Mouse (Mus musculus) limb, embryonic 10.5 days (tissue): ENCODE measurements at regions not wholly inside any gene's neighbourhood (a gene's known extent, or its start where the extent isn't known, plus 50 kb on each side); places are given as distances from the start of the nearest gene placed in this dataset.

ENCODE experiments used
- DNase-seq: peaks from one replicate; pipeline ENCODE4 v3.0.0-alpha.2; 2017; ENCODE audit warnings: low spot score
- H3K27ac ChIP-seq: fragments of 300-500 bp; sonication (generic); 2 replicates; pipeline ENCODE4 v1.5.1; 2016; ENCODE audit warnings: mild to moderate bottlenecking
- H3K27me3 ChIP-seq: fragments of 300-500 bp; sonication (generic); 2 replicates; pipeline ENCODE4 v1.6.1; 2016; ENCODE audit warnings: low read depth, mild to moderate bottlenecking; ENCODE audit not compliant: poor library complexity, severe bottlenecking
- H3K36me3 ChIP-seq: fragments of 300-500 bp; sonication (generic); 2 replicates; pipeline ENCODE4 v1.6.1; 2016; ENCODE audit warnings: mild to moderate bottlenecking, moderate library complexity
- H3K4me1 ChIP-seq: fragments of 300-500 bp; sonication (generic); 2 replicates; pipeline ENCODE4 v1.6.1; 2016
- H3K4me3 ChIP-seq: fragments of 300-500 bp; sonication (generic); 2 replicates; pipeline ENCODE4 v1.5.1; 2016; ENCODE audit warnings: mild to moderate bottlenecking, moderate library complexity
- H3K9me3 ChIP-seq: fragments of 300-500 bp; sonication (generic); replicated peaks from 2 replicates; pipeline ENCODE4 v1.6.1; 2016; ENCODE audit warnings: mild to moderate bottlenecking
- WGBS: fragments of 180-500 bp; shearing (Covaris S2); methylation state at CpG from one replicate; pipeline ENCODE4 v1.1.7; 2016; 5-methylcytosine and 5-hydroxymethylcytosine counted together

- no peak for DNase-seq
- Histone ChIP-seq H3K4me1 (peaks cover 35% of the 10 kb centered on the region), H3K27ac (no peak overlapping the region), H3K36me3 (no peaks in the 10 kb centered on the region), H3K27me3 (peaks cover 7% of the 10 kb centered on the region; the same call in 1 of the 2 replicates), H3K9me3 (no peaks in the 10 kb centered on the region), H3K4me3 (no peak overlapping the region)
- WGBS = 16% methylated on average over 10 of the region's 10 CpGs
Measured at GRCm38 (mm10) chr6:51680239-51680857, 156.6 kb downstream of the Snx10 start.

GRCm38 (mm10) chr6:51683131-51683530 lies 159.4 kb downstream of the Snx10 start:
- no peak for DNase-seq
- H3K27me3 ChIP-seq = peaks cover 7% of the 10 kb centered on the region; the same call in 1 of the 2 replicates
- no peaks in the 10 kb centered on the region for H3K36me3 ChIP-seq
- no peak overlapping the region for H3K27ac ChIP-seq
- H3K4me3 ChIP-seq = no peak overlapping the region
- WGBS = 87% methylated on average over 5 of the region's 5 CpGs
- no peaks in the 10 kb centered on the region for H3K9me3 ChIP-seq
- peaks cover 38% of the 10 kb centered on the region for H3K4me1 ChIP-seq

- no peak for DNase-seq
- Histone ChIP-seq H3K4me3 (no peak overlapping the region), H3K4me1 (peaks cover 27% of the 10 kb centered on the region), H3K36me3 (no peaks in the 10 kb centered on the region), H3K27ac (peak overlapping the region; percentile 3; the same call in 1 of the 2 replicates), H3K27me3 (peaks cover 7% of the 10 kb centered on the region; the same call in 1 of the 2 replicates), H3K9me3 (no peaks in the 10 kb centered on the region)
- 77% methylated on average over 8 of the region's 8 CpGs for WGBS
Measured at GRCm38 (mm10) chr6:51685651-51686287, 162.1 kb downstream of the Snx10 start.

- no peak for DNase-seq
- H3K4me1 ChIP-seq = no peaks in the 10 kb centered on the region
- H3K9me3 ChIP-seq = no peaks in the 10 kb centered on the region
- H3K27me3 ChIP-seq = no peaks in the 10 kb centered on the region
- H3K4me3 ChIP-seq = no peak overlapping the region
- WGBS = 87% methylated on average over 13 of the region's 13 CpGs
- no peak overlapping the region for H3K27ac ChIP-seq
- H3K36me3 ChIP-seq = no peaks in the 10 kb centered on the region
Measured at GRCm38 (mm10) chr6:51690795-51691563, 167.3 kb downstream of the Snx10 start.

- 92% methylated on average over 7 of the region's 7 CpGs for WGBS
- no peak overlapping the region for H3K27ac ChIP-seq
Measured at GRCm38 (mm10) chr6:51693984-51694383, 170.3 kb downstream of the Snx10 start.

GRCm38 (mm10) chr6:51696396-51696795 lies 172.7 kb downstream of the Snx10 start:
- 91% methylated on average over 7 of the region's 7 CpGs for WGBS
- H3K36me3 ChIP-seq = no peaks in the 10 kb centered on the region
- H3K27me3 ChIP-seq = peaks cover 3% of the 10 kb centered on the region; the same call in 1 of the 2 replicates
- DNase-seq = no peak
- H3K27ac ChIP-seq = no peak overlapping the region; the same call in 1 of the 2 replicates
- H3K4me1 ChIP-seq = 0 out of 2 replicates have a peak, but pooled peaks cover 4% of the 10 kb centered on the region
- H3K4me3 ChIP-seq = no peak overlapping the region
- H3K9me3 ChIP-seq = no peaks in the 10 kb centered on the region

More at GRCm38 (mm10) chr6:51693984-51694383, 170.3 kb downstream of the Snx10 start:
- Histone ChIP-seq H3K9me3 (no peaks in the 10 kb centered on the region), H3K4me1 (0 out of 2 replicates have a peak, but pooled peaks cover 4% of the 10 kb centered on the region), H3K36me3 (no peaks in the 10 kb centered on the region), H3K27me3 (peaks cover 3% of the 10 kb centered on the region; the same call in 1 of the 2 replicates), H3K4me3 (no peak overlapping the region)
- no peak for DNase-seq

- no peak for DNase-seq
- Histone ChIP-seq H3K9me3 (no peaks in the 10 kb centered on the region), H3K27ac (no peak overlapping the region), H3K36me3 (no peaks in the 10 kb centered on the region), H3K4me1 (0 out of 2 replicates have a peak, but pooled peaks cover 4% of the 10 kb centered on the region), H3K4me3 (no peak overlapping the region), H3K27me3 (peaks cover 6% of the 10 kb centered on the region; the same call in 1 of the 2 replicates)
- 95% methylated on average over 3 of the region's 3 CpGs for WGBS
Measured at GRCm38 (mm10) chr6:51697754-51698153, 174.1 kb downstream of the Snx10 start.

- 68% methylated on average over 4 of the region's 4 CpGs for WGBS
- Histone ChIP-seq H3K27me3 (peaks cover 6% of the 10 kb centered on the region; the same call in 1 of the 2 replicates), H3K4me1 (0 out of 2 replicates have a peak, but pooled peaks cover 4% of the 10 kb centered on the region), H3K4me3 (no peak overlapping the region), H3K9me3 (no peaks in the 10 kb centered on the region), H3K36me3 (no peaks in the 10 kb centered on the region), H3K27ac (no peak overlapping the region)
- no peak for DNase-seq
Measured at GRCm38 (mm10) chr6:51698244-51698643, 174.5 kb downstream of the Snx10 start.

GRCm38 (mm10) chr6:51701253-51702020 lies 177.7 kb downstream of the Snx10 start:
- DNase-seq = no peak
- WGBS = 94% methylated on average over 11 of the region's 11 CpGs
- H3K27me3 ChIP-seq = peaks cover 10% of the 10 kb centered on the region; the same call in 1 of the 2 replicates

GRCm38 (mm10) chr6:51702456-51703171 lies 178.9 kb downstream of the Snx10 start:
- Histone ChIP-seq H3K27ac (no peak overlapping the region), H3K4me3 (no peak overlapping the region), H3K9me3 (no peaks in the 10 kb centered on the region), H3K27me3 (peaks cover 7% of the 10 kb centered on the region; the same call in 1 of the 2 replicates), H3K4me1 (peaks cover 13% of the 10 kb centered on the region), H3K36me3 (no peaks in the 10 kb centered on the region)
- no peak for DNase-seq
- 81% methylated on average over 10 of the region's 10 CpGs for WGBS

More at GRCm38 (mm10) chr6:51701253-51702020, 177.7 kb downstream of the Snx10 start:
- H3K4me3 ChIP-seq = no peak overlapping the region
- no peaks in the 10 kb centered on the region for H3K36me3 ChIP-seq
- no peak overlapping the region for H3K27ac ChIP-seq
- no peaks in the 10 kb centered on the region for H3K9me3 ChIP-seq
- 0 out of 2 replicates have a peak, but pooled peaks cover 4% of the 10 kb centered on the region for H3K4me1 ChIP-seq

GRCm38 (mm10) chr6:51708011-51708410 lies 184.3 kb downstream of the Snx10 start:
- Histone ChIP-seq H3K9me3 (no peaks in the 10 kb centered on the region), H3K4me1 (peaks cover 50% of the 10 kb centered on the region), H3K36me3 (no peaks in the 10 kb centered on the region), H3K27me3 (0 out of 2 replicates have a peak, but pooled peaks cover 4% of the 10 kb centered on the region), H3K4me3 (no peak overlapping the region), H3K27ac (peak overlapping the region; percentile 44; the same call in 1 of the 2 replicates)
- WGBS = 15% methylated on average over 6 of the region's 6 CpGs
- DNase-seq = no peak
